Mouse (Mus musculus) heart, embryonic 13.5 days (tissue): ENCODE results near the gene Gm10271. TPM values are rescaled to one million over a fixed set of nuclear protein-coding genes. Genes with fewer than 3 reads are reported as not detected.

Source experiments
- ATAC-seq: fragments of 200-750 bp; cut with Nextera tagmentation; 2 replicates; pipeline ENCODE4 v1.8.0; 2017; ENCODE audit warnings: moderate TSS enrichment; ENCODE audit not compliant: insufficient number of reproducible peaks, low FRiP score, low TSS enrichment; ENCODE audit errors: extremely low read depth
- H3K27ac ChIP-seq: fragments of 300-500 bp; sonication (generic); replicated peaks from 2 replicates; pipeline ENCODE4 v1.5.1; 2015; ENCODE audit warnings: moderate library complexity, mild to moderate bottlenecking, inconsistent platforms
- H3K27me3 ChIP-seq: fragments of 300-500 bp; sonication (generic); replicated peaks from 2 replicates; pipeline ENCODE4 v1.6.1; 2015; ENCODE audit warnings: mild to moderate bottlenecking, inconsistent platforms
- H3K36me3 ChIP-seq: fragments of 300-500 bp; sonication (generic); 2 replicates; pipeline ENCODE4 v1.6.1; 2015; ENCODE audit warnings: mild to moderate bottlenecking, inconsistent platforms
- H3K4me1 ChIP-seq: fragments of 300-500 bp; sonication (generic); 2 replicates; pipeline ENCODE4 v1.6.1; 2015; ENCODE audit warnings: inconsistent platforms
- H3K4me2 ChIP-seq: fragments of 300-500 bp; sonication (generic); 2 replicates; pipeline ENCODE4 v1.6.1; 2015; ENCODE audit warnings: inconsistent platforms, mild to moderate bottlenecking, moderate library complexity
- H3K4me3 ChIP-seq: fragments of 300-500 bp; sonication (generic); 2 replicates; pipeline ENCODE4 v1.5.1; 2015; ENCODE audit warnings: moderate library complexity, mild to moderate bottlenecking, inconsistent platforms
- H3K9ac ChIP-seq: fragments of 300-500 bp; sonication (generic); 2 replicates; pipeline ENCODE4 v1.6.1; 2015; ENCODE audit warnings: inconsistent platforms, mild to moderate bottlenecking, moderate library complexity
- H3K9me3 ChIP-seq: fragments of 300-500 bp; sonication (generic); 2 replicates; pipeline ENCODE4 v1.6.1; 2016; ENCODE audit warnings: inconsistent platforms
- WGBS: fragments of 180-500 bp; shearing (Covaris S2); methylation state at CpG from one replicate; pipeline ENCODE4 v1.1.7; 2015; ENCODE audit warnings: mixed read lengths; 5-methylcytosine and 5-hydroxymethylcytosine counted together
- polyA plus RNA-seq: library from polyadenylated mRNA; unstranded; fragments of >200 nt; fragmentation: Nextera tagmentation; extraction: Ambion mirVana; gene quantifications from 2 replicates; pipeline ENCODE4 v1.2.1, GENCODE M21; 2015

Gm10271 gene
- polyA plus RNA-seq, 1 experiment from 2014 or later = not detected

DNA sequence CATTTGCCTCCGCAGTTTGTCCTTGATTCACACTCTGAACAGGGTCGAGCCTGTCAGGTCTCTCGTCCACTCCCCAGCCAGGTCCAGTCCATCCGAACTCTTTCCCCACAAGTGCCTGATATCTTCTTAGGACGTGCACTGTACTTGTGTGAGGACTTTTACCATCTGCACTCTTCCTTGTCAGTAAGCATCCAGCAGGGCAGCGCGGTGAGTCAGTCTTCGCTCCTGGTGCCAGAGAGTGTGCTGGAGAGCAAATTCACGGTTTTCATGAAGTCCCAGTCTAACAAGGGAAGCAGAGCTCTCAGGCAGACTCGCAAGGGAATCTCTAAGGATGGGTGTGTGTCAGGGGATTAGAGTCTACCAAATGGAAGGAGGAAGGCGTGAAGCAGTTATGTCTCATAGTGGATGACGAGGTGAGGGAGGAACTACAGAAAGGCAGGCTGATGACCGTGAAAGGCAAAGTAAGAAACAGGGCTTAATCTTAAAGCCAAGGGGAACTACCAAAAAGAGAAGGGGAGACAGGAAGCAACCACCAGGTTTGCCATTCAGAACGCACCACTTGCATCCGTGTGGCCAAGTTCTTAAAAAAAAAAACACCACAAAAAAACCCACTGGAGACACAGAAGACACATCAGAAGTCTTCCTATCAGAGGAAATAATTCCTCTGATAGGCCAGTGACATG lies 40.8 kb downstream of the Gm10271 start:
- WGBS = 74% methylated on average over 15 of the region's 15 CpGs
- no peaks in the 10 kb centered on the region for H3K9me3 ChIP-seq
- no peak overlapping the region for H3K27ac ChIP-seq
- H3K4me3 ChIP-seq = no peak overlapping the region
- ATAC-seq = no peak
- H3K27me3 ChIP-seq = no peaks in the 10 kb centered on the region
- peaks cover 84% of the 10 kb centered on the region for H3K36me3 ChIP-seq
- H3K4me1 ChIP-seq = peaks cover 8% of the 10 kb centered on the region
- no peak overlapping the region for H3K9ac ChIP-seq
- no peak overlapping the region for H3K4me2 ChIP-seq

DNA sequence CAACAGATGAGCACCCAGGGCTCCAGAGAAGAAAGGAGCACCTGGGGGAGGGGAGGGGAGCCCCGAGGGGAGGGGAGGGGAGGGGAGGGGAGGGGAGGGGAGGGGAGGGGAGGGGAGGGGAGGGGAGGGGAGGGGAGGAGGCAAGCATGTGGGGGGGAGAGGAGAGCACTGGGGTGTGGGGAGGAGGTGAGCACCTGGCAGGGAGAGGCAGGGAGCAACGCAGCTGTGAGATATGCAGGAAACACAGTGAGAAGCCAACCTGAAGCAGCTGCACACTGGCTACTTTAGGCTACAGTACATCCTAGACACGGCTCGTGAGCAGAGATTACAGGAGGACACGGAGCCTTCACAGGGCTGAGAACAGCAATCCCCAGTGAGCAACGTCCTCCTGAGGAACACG lies 41.5 kb downstream of the Gm10271 start:
- no peak for ATAC-seq
- H3K4me1 ChIP-seq = peaks cover 8% of the 10 kb centered on the region
- H3K4me2 ChIP-seq = no peak overlapping the region
- H3K9ac ChIP-seq = no peak overlapping the region
- no peak overlapping the region for H3K27ac ChIP-seq
- peaks cover 85% of the 10 kb centered on the region for H3K36me3 ChIP-seq
- H3K4me3 ChIP-seq = no peak overlapping the region
- H3K9me3 ChIP-seq = no peaks in the 10 kb centered on the region
- 61% methylated on average over 6 of the region's 7 CpGs for WGBS
- H3K27me3 ChIP-seq = no peaks in the 10 kb centered on the region

- H3K36me3 ChIP-seq = peaks cover 87% of the 10 kb centered on the region
- 54% methylated on average over 7 of the region's 7 CpGs for WGBS
- no peak overlapping the region for H3K4me3 ChIP-seq
- peaks cover 8% of the 10 kb centered on the region for H3K4me1 ChIP-seq
- no peaks in the 10 kb centered on the region for H3K9me3 ChIP-seq
- no peaks in the 10 kb centered on the region for H3K27me3 ChIP-seq
- ATAC-seq = no peak
- H3K27ac ChIP-seq = no peak overlapping the region
- H3K4me2 ChIP-seq = no peak overlapping the region
- H3K9ac ChIP-seq = no peak overlapping the region
These were observed 41.9 kb downstream of the Gm10271 start for GRCm38 (mm10) chr10:116930506-116930905.

DNA sequence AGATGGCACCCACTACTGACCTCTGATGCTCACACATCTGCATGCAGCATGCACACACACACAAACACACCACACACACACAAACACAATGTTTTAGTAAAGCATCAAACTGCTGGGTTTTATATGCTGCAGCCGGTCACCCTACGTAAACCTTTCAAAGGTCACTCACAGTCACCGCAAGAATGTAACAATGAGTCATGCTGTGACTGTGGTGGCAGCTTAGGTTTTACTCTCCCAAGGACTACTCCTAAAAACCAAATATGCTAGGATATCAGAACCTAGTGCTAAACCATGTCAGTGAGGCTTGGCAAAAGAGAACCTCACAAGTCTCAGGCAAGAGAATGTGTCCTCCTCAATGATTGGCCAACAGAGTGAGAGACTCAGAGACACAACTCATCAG lies 43.6 kb downstream of the Gm10271 start:
- H3K4me1 ChIP-seq = peaks cover 8% of the 10 kb centered on the region
- H3K4me3 ChIP-seq = no peak overlapping the region
- no peaks in the 10 kb centered on the region for H3K27me3 ChIP-seq
- no peak overlapping the region for H3K4me2 ChIP-seq
- no peak for ATAC-seq
- no peak overlapping the region for H3K9ac ChIP-seq
- H3K27ac ChIP-seq = no peak overlapping the region
- no peaks in the 10 kb centered on the region for H3K9me3 ChIP-seq
- peaks cover 87% of the 10 kb centered on the region for H3K36me3 ChIP-seq
- WGBS = 82% methylated on average over 3 of the region's 3 CpGs

DNA sequence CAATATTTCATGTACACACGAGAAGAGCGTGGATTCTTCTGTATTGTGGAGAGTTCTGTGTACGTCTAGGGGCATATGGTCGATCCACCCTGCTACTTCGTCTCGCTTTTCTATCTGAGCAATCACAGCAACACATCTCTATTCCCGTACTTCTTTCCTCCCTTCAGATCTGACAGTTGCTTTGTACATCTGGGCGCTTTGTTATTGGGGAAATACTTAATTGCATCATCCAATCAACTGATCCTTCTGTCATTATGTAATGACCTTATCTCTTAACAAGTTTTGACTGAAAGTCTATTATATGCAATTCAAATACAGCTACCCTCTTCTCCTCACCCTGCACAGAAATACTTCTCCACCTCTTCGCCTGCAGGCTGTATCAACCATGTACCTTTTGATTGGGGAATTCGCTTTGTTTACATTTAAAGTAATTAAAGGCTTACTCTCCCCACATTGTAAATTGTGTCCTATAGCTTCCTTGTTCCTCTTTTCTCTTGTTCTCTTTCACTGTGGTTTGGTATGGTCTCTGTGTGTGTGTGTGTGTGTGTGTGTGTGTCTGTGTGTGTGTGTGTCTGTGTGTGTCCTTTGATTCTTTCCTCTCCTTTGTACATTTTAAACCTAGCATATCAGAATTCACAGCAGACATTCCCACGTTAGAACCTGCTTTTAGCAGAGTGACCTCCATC lies 45.8 kb downstream of the Gm10271 start:
- H3K4me2 ChIP-seq = no peak overlapping the region
- H3K4me1 ChIP-seq = peaks cover 8% of the 10 kb centered on the region
- no peak overlapping the region for H3K27ac ChIP-seq
- H3K36me3 ChIP-seq = peaks cover 85% of the 10 kb centered on the region
- H3K4me3 ChIP-seq = no peak overlapping the region
- H3K9ac ChIP-seq = no peak overlapping the region
- H3K27me3 ChIP-seq = no peaks in the 10 kb centered on the region
- H3K9me3 ChIP-seq = no peaks in the 10 kb centered on the region
- ATAC-seq = no peak
- 88% methylated on average over 11 of the region's 11 CpGs for WGBS

DNA sequence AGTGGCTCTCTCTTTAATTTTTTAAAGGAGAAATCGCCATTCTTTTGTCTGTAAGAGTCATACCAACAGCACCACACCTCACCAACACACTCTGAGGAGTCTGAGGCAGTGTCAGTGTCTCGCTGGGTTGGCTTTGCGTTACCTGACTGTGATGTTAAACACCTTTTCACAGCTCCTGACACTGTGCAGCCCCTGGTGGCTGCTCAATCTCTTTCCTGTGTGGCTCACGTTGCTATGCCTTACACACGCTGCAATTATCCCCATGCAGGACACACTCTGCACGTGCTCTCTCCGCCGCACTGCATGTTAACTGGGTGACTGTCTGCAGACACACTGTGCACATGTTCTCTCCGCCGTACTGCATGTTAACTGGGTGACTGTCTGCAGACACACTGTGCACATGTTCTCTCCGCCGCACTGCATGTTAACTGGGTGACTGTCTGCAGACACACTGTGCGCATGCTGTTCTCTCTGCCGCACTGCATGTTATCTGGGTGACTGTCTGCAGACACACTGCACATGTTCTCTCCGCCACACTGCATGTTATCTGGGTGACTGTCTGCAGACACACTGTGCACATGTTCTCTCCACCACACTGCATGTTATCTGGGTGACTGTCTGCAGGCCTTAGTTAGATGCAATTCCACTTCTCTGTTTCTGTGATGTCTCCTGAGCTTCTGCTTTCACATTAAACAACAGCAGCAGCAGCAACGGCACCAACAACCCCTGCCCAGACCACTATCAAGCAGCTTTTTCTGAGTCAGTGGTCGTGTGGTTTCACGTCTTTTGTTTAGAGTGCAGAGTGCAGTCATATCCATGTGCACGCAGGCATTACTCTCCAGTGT lies 48.5 kb downstream of the Gm10271 start:
- Histone ChIP-seq H3K4me2 (no peak overlapping the region), H3K4me1 (no peaks in the 10 kb centered on the region), H3K9me3 (no peaks in the 10 kb centered on the region), H3K27me3 (no peaks in the 10 kb centered on the region), H3K4me3 (no peak overlapping the region), H3K9ac (no peak overlapping the region), H3K36me3 (peaks cover 84% of the 10 kb centered on the region), H3K27ac (no peak overlapping the region)
- WGBS = 89% methylated on average over 19 of the region's 19 CpGs
- ATAC-seq = no peak

GRCm38 (mm10) chr10:116922161-116922560 lies 50.2 kb downstream of the Gm10271 start:
- Histone ChIP-seq H3K9ac (no peak overlapping the region), H3K4me1 (no peaks in the 10 kb centered on the region), H3K27me3 (no peaks in the 10 kb centered on the region), H3K4me2 (no peak overlapping the region), H3K9me3 (no peaks in the 10 kb centered on the region), H3K27ac (no peak overlapping the region), H3K4me3 (no peak overlapping the region), H3K36me3 (peaks cover 86% of the 10 kb centered on the region)
- no peak for ATAC-seq
- WGBS = 84% methylated on average over 15 of the region's 15 CpGs

DNA sequence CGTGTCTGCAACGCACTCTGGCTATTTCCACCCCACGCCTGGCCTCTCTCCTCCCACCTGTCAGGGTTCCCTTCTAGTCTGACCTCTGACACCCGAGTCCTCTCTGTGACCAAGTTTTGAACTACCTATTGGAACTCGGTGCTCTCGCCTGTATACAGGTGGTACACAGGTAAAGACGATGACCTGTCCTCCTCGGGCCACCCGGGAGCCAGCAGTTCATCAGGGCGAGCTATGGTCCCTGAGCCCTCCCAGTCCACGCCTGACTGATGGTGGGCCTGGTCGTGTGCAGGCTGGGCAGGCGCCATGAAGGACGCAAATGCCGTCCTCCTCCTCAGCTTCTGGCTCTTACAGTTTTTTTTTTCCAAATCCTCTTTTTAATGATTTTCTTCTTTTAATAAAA lies 51.0 kb downstream of the Gm10271 start:
- H3K36me3 ChIP-seq = peaks cover 86% of the 10 kb centered on the region
- H3K27ac ChIP-seq = no peak overlapping the region
- no peak overlapping the region for H3K4me2 ChIP-seq
- H3K9me3 ChIP-seq = no peaks in the 10 kb centered on the region
- 86% methylated on average over 15 of the region's 15 CpGs for WGBS
- no peak overlapping the region for H3K4me3 ChIP-seq
- H3K27me3 ChIP-seq = no peaks in the 10 kb centered on the region
- no peak for ATAC-seq
- no peaks in the 10 kb centered on the region for H3K4me1 ChIP-seq
- H3K9ac ChIP-seq = no peak overlapping the region

DNA sequence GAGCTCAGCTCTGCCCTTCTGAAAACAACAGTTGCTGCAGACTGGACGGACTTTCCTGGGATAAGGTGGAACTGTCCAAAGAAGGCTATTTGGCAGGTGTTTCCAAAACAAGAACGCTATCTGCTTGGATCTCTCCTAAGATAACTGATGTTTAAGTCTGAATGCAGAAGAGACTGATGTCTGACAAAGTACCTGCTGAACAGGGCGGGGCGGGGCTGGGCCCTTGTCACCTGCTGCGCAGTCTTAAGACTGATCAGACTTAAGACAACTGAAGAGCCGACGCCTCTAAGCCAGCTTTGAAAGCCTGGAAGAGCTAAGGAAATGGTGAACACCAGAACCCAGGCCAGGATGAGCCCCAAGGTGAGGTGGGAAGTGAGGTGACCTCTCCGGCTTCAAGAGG lies 51.8 kb downstream of the Gm10271 start:
- Histone ChIP-seq H3K4me2 (no peak overlapping the region), H3K27ac (no peak overlapping the region), H3K4me1 (no peaks in the 10 kb centered on the region), H3K9ac (no peak overlapping the region), H3K27me3 (no peaks in the 10 kb centered on the region), H3K9me3 (no peaks in the 10 kb centered on the region), H3K4me3 (no peak overlapping the region), H3K36me3 (peaks cover 83% of the 10 kb centered on the region)
- no peak for ATAC-seq
- 91% methylated on average over 8 of the region's 8 CpGs for WGBS

DNA sequence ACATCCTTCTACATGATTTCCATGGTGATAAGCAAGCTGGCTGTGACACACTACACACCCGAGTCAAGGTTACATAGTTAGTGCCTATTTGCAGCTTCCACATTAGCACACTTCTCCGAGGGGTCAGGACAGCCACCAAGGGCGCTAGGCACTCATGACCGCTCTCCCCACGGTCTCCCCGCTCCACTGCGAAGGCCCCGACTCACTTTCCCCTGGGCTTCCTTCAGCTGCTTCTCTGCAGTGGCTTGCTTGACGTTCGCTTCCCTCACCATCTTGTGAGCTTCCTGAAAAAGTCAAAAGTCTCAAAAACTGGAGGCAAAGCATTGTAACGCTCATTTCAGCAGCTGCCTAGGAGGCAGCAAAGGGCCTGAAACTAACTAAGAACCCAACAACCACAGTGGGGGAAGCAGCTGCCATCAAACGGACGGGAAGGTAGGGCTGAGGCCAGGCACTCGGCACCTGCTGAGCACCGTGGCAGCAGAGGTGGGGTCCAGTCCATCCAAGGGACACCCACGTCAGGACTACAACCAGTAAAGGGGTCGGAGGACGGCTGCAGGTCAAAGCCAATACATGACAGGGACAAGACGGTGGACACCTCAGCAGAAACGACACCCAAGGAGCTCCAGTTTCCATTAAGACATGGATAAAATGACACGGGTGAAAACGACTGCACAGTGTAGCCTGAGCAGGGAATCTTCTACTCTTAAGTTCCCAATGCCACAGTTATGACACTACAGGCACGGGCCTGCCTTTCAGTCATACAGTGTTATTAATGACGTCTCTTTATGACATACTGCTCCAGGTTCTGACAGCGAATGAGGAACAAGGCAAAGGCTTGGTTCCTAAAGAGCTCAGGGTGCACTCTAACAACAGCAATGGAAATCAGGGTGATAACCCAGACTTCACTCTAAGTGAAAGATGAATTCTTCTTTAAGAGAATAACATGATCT lies 52.8 kb downstream of the Gm10271 start:
- Histone ChIP-seq H3K9me3 (no peaks in the 10 kb centered on the region), H3K27ac (no peak overlapping the region), H3K4me2 (no peak overlapping the region), H3K27me3 (no peaks in the 10 kb centered on the region), H3K4me1 (no peaks in the 10 kb centered on the region), H3K4me3 (no peak overlapping the region), H3K9ac (no peak overlapping the region), H3K36me3 (peaks cover 83% of the 10 kb centered on the region)
- no peak for ATAC-seq
- WGBS = 84% methylated on average over 25 of the region's 25 CpGs

GRCm38 (mm10) chr10:116916581-116916980 lies 55.8 kb downstream of the Gm10271 start:
- Histone ChIP-seq H3K9ac (no peak overlapping the region), H3K4me2 (no peak overlapping the region), H3K27me3 (no peaks in the 10 kb centered on the region), H3K4me1 (no peaks in the 10 kb centered on the region), H3K9me3 (no peaks in the 10 kb centered on the region), H3K36me3 (peaks cover 84% of the 10 kb centered on the region), H3K27ac (no peak overlapping the region), H3K4me3 (no peak overlapping the region)
- WGBS = 79% methylated on average over 8 of the region's 8 CpGs
- ATAC-seq = no peak
